Mouse (Mus musculus) ZHBTc4 (cell line): ENCODE data around the gene Catsper2.
A peak's percentile ranks its signal among the peaks of the same experiment; 100 is the strongest.

Experiments used
- DNase-seq: peaks from one replicate; pipeline ENCODE4 v3.0.0-alpha.2; 2011; ENCODE audit warnings: low read depth, low spot score

The Catsper2 gene

DNA sequence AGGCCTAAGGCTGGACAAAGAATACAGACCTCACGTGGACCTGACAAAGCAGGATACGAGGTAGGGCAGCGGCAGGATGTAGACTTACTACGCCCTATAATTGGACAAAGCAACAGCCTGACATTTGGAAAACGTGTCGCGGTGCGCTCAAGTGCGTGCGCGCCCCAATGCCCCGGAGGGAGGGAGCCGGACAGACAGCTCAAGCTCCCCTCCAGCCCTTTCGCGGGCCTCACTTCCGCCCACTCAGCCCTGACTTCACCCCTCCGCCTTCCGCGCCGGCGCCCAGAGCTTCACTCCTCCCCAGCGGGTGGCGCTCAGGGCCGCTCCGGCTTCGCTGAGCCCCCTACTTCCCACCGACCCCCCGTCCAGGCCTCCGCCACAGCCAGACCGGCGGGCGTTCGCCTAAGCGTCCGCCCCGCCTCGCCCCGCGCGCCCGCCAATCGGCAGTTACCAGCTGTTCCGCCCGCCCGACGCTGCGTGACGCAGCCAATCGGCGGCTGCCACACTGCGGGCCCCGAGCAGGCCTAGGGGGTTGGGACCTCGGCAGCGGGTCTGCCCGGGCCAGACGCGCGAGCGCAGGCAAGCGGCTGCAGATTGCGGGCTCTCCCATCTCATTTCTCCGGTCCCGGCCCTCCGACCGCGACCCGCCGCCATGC, at the start of gene Catsper2, which contains the start of gene Pdia3:
Gene Catsper2, minus strand, starts transcription at position 406 of the 656 bp plus-strand sequence.
Gene Pdia3, plus strand, starts transcription at position 389 of the 656 bp plus-strand sequence.
- DNase-seq: peak; percentile 99

DNA sequence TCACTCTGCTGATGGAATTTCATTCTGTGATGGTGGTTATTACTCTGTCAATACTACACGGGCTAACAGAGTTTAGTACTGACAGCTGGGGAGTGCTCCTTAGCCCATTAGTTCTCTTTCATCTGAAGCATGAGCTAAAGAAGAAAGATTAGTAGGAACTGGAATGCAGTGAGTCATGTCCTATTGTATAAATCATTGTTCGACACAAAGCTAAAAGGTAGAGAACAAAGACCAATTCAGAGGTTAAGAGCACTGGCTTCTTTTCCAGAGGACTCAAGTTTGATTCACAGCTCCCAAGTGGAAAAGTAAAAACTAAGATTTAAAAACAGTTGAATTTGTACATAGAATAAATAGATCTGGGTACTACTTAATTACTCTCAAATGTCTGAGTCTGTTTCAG, 46.5 kb upstream of the Catsper2 start:
- DNase-seq: no peak

DNA sequence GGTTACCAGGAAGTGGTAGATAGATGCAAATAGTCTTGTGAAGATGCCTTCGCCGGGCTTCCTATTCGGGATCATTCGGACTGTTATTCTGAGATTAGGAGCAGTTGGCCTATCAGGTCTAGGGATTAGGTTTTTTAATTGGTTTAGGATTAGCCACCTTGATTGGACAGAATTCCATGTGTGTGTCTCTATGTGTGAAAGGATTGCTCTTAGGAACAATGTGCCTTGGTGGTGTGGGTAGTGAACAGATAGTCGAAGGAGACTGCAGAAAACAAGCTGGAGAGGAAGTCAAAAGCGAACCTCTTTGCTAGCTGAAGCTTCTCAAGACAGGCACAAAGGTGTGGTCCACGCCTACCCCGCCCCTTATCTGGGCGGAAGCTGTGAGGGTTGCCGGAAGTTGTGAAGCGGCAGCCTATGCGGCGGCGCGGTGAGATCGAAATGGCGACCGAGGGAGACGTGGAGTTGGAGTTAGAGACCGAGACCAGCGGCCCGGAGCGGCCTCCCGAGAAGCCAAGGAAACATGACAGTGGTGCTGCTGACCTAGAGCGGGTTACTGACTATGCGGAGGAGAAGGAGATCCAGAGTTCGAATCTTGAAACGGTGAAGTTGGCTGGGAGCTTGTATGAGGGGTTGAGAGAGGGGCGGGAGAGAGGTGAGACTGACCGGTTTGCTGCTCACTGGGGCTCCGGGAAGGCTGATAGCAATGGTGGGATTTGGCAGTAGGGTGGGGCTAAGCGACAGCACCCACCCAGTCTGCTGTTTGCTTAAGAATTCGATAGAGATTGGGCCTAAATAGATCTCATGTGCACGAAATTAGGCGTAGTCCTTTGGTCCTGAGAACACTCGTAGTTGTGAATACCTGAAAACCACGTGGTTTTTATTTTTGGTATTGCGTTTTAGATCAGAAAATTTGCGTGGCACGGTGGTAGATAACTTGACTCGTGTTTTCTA, 43.4 kb upstream of the Catsper2 start, which contains the start of gene Serinc4:
Gene Serinc4, minus strand, starts transcription at position 90 of the 951 bp plus-strand sequence.
- peak; percentile 96 for DNase-seq

GRCm38 (mm10) chr2:121455534-121455933, 41.9 kb upstream of the Catsper2 start:
- no peak for DNase-seq

DNA sequence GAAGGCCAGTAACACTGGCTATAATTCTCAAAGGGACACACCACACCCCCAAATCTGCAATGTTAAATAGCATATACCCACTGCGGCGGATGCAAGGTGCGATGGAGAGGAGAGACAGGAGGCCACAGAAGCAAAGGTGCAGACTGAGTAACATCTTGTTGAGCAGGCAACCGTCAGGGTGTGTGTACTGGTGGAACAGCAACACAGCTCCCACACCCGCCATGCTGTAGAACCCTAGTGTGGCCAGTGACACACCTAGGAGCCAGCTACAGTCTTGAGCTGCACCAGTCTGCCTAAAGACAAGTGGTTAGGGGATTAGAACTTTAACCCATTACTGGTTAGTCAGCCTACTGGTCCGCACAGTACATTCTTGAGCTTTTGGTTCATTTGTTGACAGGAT, 40.3 kb upstream of the Catsper2 start:
- DNase-seq: no peak

DNA sequence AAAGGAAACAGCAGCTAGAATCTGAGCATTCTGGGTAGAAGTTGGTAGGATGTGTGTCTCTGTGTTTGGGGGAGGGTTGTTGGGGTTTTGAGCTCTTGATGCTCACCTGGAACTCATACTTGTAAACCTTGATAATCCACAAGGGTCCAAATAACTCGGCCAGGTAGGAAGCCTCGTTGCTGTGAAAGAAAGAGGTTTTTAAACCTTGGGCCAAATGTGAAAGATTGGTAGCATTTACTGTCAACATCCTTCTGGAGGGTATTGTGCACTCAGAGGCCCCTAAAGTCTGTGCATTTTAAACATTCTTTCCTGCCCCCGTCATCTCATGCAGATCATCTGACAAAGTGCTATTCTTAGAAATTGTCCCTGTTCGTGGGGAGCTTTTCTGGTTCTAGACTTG, 39.4 kb upstream of the Catsper2 start, which contains the start of gene Hypk:
Gene Hypk, plus strand, starts transcription at position 301 of the 400 bp plus-strand sequence.
- DNase-seq: no peak

DNA sequence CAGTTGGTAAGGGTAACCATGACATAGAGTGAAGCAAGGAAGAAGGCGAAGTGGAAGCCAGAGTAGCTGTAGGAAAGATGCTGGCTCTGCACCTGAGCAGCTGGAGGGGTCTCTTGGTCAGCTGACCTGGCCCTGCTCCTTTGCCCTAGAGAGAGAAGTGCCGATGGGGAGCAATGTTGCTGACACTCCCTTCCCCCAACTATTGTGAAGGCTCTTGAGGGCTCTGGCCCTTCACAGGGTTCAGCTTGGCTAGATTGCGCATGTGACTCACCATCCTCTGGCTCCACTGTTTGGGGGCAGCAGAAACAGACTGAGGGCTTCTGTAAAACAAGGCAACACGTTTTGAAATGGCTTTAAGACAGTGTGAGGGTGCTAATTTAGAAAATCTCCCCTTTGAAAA, 38.8 kb upstream of the Catsper2 start:
- DNase-seq: no peak

DNA sequence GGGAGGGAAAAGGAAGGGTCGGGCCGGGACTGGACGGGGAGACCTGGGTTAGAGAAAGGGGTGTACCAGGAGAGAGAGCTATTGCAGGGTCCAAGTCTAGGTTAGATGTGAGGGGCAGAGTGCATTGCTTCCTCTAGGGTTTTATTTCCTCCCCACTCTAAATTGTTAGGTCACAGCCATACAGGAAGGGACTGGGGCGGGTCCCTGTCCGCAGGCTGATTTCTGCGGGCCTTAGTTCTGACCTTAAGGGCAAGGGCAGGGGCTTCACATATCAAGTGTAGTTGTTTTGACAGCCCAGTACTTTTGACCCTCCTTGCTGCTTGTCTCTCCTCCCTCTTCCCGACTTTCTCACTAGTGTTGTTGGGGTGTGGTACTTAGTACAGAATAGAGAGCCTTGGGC, 36.5 kb upstream of the Catsper2 start:
- peak; percentile 47 for DNase-seq

- no peak for DNase-seq
Observed at GRCm38 (mm10) chr2:121449545-121450011, 36.0 kb upstream of the Catsper2 start.

GRCm38 (mm10) chr2:121448739-121449535, 35.3 kb upstream of the Catsper2 start, which contains the start of gene Serf2:
TSS of gene Serf2 (plus strand) at chr2:121449195.
- DNase-seq: peak; percentile 100

DNA sequence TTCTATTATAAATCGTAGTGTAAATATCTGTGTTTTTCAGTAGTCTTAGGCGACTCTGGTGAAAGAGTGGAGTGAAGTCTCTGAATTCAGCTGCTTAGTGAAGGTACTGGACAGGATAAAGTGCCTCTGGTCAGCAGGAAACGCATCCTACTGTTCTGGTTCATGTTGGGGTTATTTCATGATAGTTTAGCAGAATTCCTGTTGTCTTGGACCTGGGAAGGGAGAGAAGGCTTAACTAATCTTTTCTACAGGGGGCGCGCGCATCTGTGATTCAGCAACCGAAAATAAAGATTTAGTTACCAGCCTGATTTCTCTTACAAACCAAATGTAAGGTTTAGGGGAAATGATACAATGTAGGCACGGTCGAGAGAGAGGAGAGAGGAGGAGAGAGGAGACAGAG, 34.5 kb upstream of the Catsper2 start:
- peak; percentile 33 for DNase-seq

- no peak for DNase-seq
Observed at GRCm38 (mm10) chr2:121447006-121447405, 33.4 kb upstream of the Catsper2 start.

DNA sequence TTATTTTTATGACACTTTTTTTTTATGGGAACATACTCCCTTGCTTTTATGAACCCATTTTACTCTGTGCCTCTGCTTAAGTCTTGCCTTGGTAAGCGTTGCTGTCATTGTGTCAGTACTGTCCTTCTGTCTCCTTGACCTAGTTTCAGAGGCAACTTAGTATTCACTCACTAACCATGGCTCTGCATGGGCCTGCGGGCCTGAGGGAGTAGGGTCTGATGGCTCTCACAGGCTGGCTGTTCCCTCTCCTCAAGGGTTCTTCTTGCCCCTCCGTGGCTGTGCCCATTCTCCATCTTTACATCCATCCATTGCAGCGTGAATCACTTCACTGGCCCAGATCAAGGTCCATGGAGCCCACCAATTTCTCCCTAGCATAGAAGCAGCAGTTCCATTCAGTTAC, 32.9 kb upstream of the Catsper2 start:
- no peak for DNase-seq

GRCm38 (mm10) chr2:121445117-121445516, 31.5 kb upstream of the Catsper2 start:
- no peak for DNase-seq

DNA sequence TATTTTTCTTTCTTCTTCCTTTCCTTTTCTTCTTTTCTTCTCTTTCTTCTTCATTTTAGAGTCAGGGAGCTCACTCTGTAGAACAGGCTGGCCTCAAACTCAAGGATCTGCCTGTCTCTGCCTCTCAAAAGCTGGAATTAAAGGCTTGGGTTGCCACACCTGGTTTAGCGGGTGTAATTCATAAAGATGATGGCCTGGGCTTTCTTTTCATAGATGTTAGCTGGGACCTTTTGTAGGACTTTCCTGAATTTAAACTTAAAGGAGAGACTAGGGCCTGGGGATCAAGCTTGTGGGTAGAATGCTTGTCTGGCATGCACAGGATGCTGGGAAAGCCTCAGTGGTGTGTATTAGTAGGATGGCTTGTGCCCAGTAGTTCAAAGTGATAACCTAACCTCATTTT, 30.6 kb upstream of the Catsper2 start, which contains the start of gene Ell3:
Gene Ell3, minus strand, starts transcription at position 101 of the 400 bp plus-strand sequence.
- no peak for DNase-seq

GRCm38 (mm10) chr2:121443068-121443349, 29.4 kb upstream of the Catsper2 start:
- no peak for DNase-seq

- peak; percentile 85 for DNase-seq
Observed at GRCm38 (mm10) chr2:121442259-121443067, 28.9 kb upstream of the Catsper2 start.

GRCm38 (mm10) chr2:121441800-121442199, 28.2 kb upstream of the Catsper2 start:
- DNase-seq: peak; percentile 22

GRCm38 (mm10) chr2:121440834-121441605, 27.4 kb upstream of the Catsper2 start:
- DNase-seq: no peak

GRCm38 (mm10) chr2:121439746-121440145, 26.2 kb upstream of the Catsper2 start:
- DNase-seq: no peak
